Mouse (Mus musculus) kidney, adult 9 months (tissue): ENCODE data around the gene Zzef1.
"Not testable (repeated sequence)": the region's sequence is repeated elsewhere in the genome, so short reads cannot be mapped to it uniquely, and the experiment has no call there.

ENCODE experiments used
- DNase-seq: peaks from one replicate; pipeline ENCODE4 v3.0.0; 2022

Zzef1 gene

GRCm38 (mm10) chr11:72795455-72796295 lies at the start of gene Zzef1, which contains the start of gene Cyb5d2:
Gene Zzef1 (plus strand): TSS chr11:72796226.
Gene Cyb5d2 (minus strand): TSS chr11:72796142.
- peak; percentile 98 for DNase-seq

GRCm38 (mm10) chr11:72751956-72752355 lies 44.1 kb upstream of the Zzef1 start:
- DNase-seq = no peak

GRCm38 (mm10) chr11:72758316-72758715 lies 37.7 kb upstream of the Zzef1 start:
- no peak for DNase-seq

- DNase-seq = no peak
These were observed 36.4 kb upstream of the Zzef1 start for GRCm38 (mm10) chr11:72759581-72759980.

GRCm38 (mm10) chr11:72760781-72761180 lies 35.2 kb upstream of the Zzef1 start:
- DNase-seq = no peak

GRCm38 (mm10) chr11:72764270-72764669 lies 31.8 kb upstream of the Zzef1 start:
- no peak for DNase-seq

- DNase-seq = no peak
These were observed 28.3 kb upstream of the Zzef1 start for GRCm38 (mm10) chr11:72767716-72768115.

- DNase-seq = no peak
These were observed 27.0 kb upstream of the Zzef1 start for GRCm38 (mm10) chr11:72769061-72769460.

- DNase-seq = no peak
These were observed 25.7 kb upstream of the Zzef1 start for GRCm38 (mm10) chr11:72770324-72770723.

- DNase-seq = no peak
These were observed 25.2 kb upstream of the Zzef1 start for GRCm38 (mm10) chr11:72770816-72771215.

- DNase-seq = no peak
These were observed 24.6 kb upstream of the Zzef1 start for GRCm38 (mm10) chr11:72771461-72771860.

GRCm38 (mm10) chr11:72772611-72773010 lies 23.4 kb upstream of the Zzef1 start:
- DNase-seq = not testable (repeated sequence)

- no peak for DNase-seq
These were observed 17.1 kb upstream of the Zzef1 start for GRCm38 (mm10) chr11:72778957-72779356.

GRCm38 (mm10) chr11:72782103-72782502 lies 13.9 kb upstream of the Zzef1 start:
- no peak for DNase-seq

GRCm38 (mm10) chr11:72782503-72782902 lies 13.5 kb upstream of the Zzef1 start:
- DNase-seq = no peak

- DNase-seq = no peak
These were observed 4.0 kb upstream of the Zzef1 start for GRCm38 (mm10) chr11:72792033-72792432.

GRCm38 (mm10) chr11:72795149-72795454 lies 924 bp upstream of the Zzef1 start:
- DNase-seq = no peak

GRCm38 (mm10) chr11:72796296-72796687 lies 266 bp downstream of the Zzef1 start:
- DNase-seq = no peak

- DNase-seq = no peak
These were observed 830 bp downstream of the Zzef1 start for GRCm38 (mm10) chr11:72796773-72797338.

GRCm38 (mm10) chr11:72798112-72798511 lies 2.1 kb downstream of the Zzef1 start:
- DNase-seq = no peak

GRCm38 (mm10) chr11:72801182-72801581 lies 5.2 kb downstream of the Zzef1 start:
- DNase-seq = no peak

GRCm38 (mm10) chr11:72803038-72803437 lies 7.0 kb downstream of the Zzef1 start:
- DNase-seq = no peak

GRCm38 (mm10) chr11:72804586-72804985 lies 8.6 kb downstream of the Zzef1 start:
- no peak for DNase-seq

- DNase-seq = no peak
These were observed 9.2 kb downstream of the Zzef1 start for GRCm38 (mm10) chr11:72805232-72805631.

- no peak for DNase-seq
These were observed 10.5 kb downstream of the Zzef1 start for GRCm38 (mm10) chr11:72806556-72806955.
